Mouse (Mus musculus) cerebellum, adult (tissue): Measurements from ENCODE around the gene Opn1mw.
A peak's percentile ranks its signal among the peaks of the same experiment; 100 is the strongest.
"Not testable (repeated sequence)": the region's sequence is repeated elsewhere in the genome, so short reads cannot be mapped to it uniquely, and the experiment has no call there.

Experiments
- ATAC-seq: cut with Nextera tagmentation; 2 replicates; pipeline ENCODE4 v1.9.2; 2017; ENCODE audit warnings: mild to moderate bottlenecking, moderate library complexity, mixed read lengths; ENCODE audit not compliant: insufficient number of reproducible peaks, low FRiP score, low TSS enrichment

The Opn1mw gene

GRCm38 (mm10) chrX:74127164-74127563 is at the start of gene Opn1mw:
Gene Opn1mw, plus strand, starts transcription at chrX:74127464.
- ATAC-seq: no peak

- ATAC-seq: peak; percentile 51
These were observed 42.9 kb upstream of the Opn1mw start for GRCm38 (mm10) chrX:74084276-74084837.

GRCm38 (mm10) chrX:74084946-74085498 is 42.2 kb upstream of the Opn1mw start:
- peak; percentile 79 for ATAC-seq

DNA sequence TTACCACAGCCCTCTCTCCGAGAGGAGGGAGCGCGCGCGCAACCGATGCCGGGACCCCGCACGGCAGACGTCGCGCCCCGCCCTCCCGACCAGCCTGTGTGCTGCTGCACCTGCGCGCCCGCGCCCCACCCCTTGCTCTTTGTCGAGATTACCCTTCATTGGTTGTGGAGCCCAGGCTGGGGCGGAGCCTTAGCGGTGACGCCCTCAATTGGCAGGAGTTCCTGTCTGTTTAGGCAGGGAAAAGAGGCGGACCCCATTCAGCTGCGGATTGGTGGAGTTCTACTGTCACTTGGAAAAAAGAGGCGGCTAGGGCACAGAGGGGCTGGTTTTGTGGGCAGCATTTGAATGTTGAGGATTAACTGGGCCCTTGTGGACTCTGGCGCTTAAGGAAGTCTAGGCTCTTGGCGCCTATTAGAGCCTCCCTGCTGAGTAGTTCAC is 41.6 kb upstream of the Opn1mw start:
- ATAC-seq: peak; percentile 96

GRCm38 (mm10) chrX:74095130-74095529 is 32.1 kb upstream of the Opn1mw start:
- no peak for ATAC-seq

DNA sequence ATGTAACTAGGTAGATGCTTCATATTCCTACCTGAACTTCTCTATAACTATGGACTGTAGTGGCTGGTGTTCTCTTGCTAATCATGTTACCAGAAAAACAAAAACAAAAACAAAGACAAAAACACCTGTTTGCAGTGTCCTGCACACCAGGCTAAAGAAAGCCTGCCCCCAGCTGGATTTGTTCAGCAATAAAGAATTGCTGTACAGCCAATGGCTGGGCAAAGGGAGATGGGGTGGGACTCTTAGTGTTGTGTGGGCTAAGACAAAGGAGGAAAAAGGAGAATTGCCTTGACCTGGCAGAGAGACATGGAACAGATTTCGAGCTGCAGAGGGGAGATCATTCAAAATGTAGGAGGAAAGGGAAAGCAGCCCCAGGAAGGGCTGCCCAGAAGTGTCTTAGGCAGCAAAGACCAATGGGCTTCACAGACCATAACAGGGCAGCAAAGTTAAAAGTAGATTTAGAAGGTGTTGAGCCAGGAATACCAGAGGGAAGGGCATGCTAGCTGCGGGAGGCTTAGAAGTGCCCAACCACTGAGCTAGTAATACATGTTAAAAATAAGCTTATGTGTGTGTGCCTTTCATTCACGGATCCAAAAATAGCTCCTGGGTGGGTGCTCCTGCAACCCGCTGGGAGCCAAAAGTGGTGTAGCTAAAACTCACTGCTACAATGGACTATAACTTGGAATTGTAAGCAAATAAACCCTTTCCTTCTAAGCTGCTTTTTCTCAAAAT is 23.6 kb upstream of the Opn1mw start:
- ATAC-seq: no peak

- no peak for ATAC-seq
These were observed 21.3 kb upstream of the Opn1mw start for GRCm38 (mm10) chrX:74105916-74106315.

GRCm38 (mm10) chrX:74108747-74109146 is 18.5 kb upstream of the Opn1mw start:
- no peak for ATAC-seq

- no peak for ATAC-seq
These were observed 13.2 kb upstream of the Opn1mw start for GRCm38 (mm10) chrX:74114036-74114435.

- ATAC-seq: peak; percentile 86
These were observed 11.8 kb upstream of the Opn1mw start for GRCm38 (mm10) chrX:74115511-74115910.

GRCm38 (mm10) chrX:74124975-74125374 is 2.3 kb upstream of the Opn1mw start:
- no peak for ATAC-seq

DNA sequence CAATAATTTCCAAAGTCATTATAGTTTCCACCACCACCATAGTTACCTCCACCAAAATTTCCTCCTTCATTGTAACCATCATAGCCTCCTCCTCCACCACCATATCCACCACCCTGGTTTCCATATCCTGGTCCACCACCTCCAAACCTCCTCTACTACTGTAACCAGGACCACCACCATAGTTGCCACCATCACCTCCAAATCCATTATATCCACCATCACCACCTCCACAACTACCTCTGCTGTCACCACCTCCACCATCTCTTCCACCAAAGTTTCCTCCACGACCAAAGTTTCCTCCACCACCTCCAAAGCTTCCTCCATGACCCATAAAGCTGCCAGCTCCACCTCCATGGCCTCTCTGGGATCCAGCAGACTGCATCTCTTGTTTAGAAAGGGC is 8.0 kb downstream of the Opn1mw start, which contains the start of gene Mecp2:
Gene Mecp2 (minus strand): TSS at position 101 of the 400 bp plus-strand sequence.
- not testable (repeated sequence) for ATAC-seq

- ATAC-seq: no peak
These were observed 40.5 kb downstream of the Opn1mw start, which contains the start of gene Tex28 for GRCm38 (mm10) chrX:74167738-74168137. Gene Tex28, minus strand, starts transcription at chrX:74167838.

DNA sequence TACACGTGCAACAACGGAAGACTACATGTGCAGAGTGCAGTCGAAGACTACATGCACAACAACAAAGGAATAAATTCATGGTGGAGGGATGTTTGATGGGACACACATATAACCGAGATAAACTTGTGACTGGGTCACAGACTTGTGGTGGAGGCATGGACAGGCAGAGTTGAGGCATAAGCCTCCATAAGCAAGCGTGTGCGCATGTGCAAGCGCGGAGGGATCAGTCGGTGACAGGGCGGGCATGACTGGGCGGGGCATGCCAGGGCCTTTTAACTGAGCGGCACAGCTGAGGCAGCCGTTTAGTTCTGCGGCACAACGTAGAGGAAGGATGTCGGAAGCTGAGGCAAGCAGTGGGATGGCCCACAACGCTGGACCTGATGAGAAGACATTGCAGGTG is 49.7 kb downstream of the Opn1mw start, which contains the start of gene Tktl1:
Gene Tktl1 (plus strand): TSS at position 301 of the 400 bp plus-strand sequence.
- no peak for ATAC-seq
